Mouse (Mus musculus) urinary bladder, adult 2 months (tissue): ENCODE results near the gene Ggcx. TPM values are rescaled to one million over a fixed set of nuclear protein-coding genes. Genes with fewer than 3 reads are reported as not detected.

ENCODE experiments used
- DNase-seq: peaks from one replicate; pipeline ENCODE4 v3.0.0; 2022; ENCODE audit warnings: low spot score
- polyA plus RNA-seq: library from polyadenylated mRNA; depleted of rRNA; stranded (reverse); fragments of >200 nt; gene quantifications from 2 replicates; pipeline ENCODE4 v1.2.3, GENCODE M21; 2012; rRNA removed

Gene Ggcx
- 27.3 and 31.4 TPM in 2 replicates for polyA plus RNA-seq

DNA sequence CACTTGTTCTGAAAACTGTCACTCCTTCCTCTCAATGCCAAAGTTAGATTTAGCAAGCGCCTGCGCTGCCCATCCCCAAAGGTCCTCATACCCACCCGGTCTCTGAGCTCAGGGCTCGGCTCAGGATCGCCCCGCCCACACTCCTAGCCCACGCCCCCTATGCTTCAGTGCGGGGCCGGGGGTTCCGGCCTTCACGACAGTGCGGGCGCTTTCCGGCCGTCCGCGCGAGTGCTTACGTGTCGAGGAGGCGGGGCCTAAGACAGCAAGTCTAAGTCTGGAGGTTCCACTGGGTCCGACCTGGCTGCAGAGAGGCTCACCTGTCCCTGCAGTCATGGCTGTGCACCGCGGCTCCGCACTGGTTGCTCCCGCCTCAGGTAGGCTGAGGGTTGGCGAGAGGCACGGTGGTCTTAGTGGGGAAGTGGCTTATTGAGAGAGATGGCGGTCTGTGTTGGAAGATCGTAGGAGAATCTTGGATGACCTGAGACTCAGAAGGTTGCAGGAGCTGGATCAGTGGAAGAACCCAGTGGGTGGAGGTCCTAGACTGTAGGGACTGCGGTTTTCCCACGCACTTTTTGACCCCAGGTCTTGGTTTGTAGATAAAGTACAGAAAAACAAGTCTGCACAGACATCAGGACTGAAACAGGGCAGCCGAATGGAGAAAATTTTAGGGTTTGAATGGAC, at the start of gene Ggcx:
Gene Ggcx (plus strand): TSS at position 233 of the 681 bp plus-strand sequence.
- DNase-seq: peak; percentile 78

DNA sequence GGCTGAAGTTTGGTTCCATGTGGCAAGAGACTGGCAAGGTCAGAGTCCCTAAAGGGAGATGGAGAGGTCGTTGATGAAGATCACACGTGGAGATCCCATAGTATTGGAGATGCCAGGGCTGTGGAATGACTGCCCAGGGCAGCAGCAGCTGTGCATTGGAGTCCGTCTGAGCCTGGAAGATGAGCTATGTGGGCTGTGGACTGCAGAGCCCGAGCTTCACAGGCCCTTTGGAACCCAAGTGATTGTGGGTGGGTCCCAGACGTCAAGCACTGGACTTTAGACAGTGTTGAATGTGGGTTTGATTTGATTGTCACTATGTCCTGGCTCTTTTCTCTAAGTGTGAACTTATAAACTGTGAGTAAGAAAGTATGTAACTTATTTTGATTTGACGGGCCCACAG, 49.1 kb upstream of the Ggcx start:
- DNase-seq: no peak

DNA sequence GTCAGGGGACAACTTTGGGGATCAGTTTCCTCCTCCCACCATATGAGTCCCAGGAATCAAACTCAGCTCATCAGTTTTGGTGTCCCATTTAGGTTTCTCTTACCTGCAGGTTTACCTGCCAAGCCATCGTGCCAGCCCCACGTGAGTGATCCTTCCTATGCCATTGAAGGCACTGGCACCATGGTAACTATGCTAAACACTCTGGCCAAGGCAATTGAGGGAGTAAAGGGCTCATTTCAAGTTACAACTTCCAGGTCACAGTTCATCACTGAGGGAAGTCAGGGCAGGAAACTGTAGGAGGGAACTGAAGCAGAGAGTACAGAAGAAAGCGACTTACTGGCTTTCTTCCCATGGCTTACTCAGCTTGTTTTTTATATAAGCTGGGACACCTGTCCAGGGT, 47.8 kb upstream of the Ggcx start:
- no peak for DNase-seq

DNA sequence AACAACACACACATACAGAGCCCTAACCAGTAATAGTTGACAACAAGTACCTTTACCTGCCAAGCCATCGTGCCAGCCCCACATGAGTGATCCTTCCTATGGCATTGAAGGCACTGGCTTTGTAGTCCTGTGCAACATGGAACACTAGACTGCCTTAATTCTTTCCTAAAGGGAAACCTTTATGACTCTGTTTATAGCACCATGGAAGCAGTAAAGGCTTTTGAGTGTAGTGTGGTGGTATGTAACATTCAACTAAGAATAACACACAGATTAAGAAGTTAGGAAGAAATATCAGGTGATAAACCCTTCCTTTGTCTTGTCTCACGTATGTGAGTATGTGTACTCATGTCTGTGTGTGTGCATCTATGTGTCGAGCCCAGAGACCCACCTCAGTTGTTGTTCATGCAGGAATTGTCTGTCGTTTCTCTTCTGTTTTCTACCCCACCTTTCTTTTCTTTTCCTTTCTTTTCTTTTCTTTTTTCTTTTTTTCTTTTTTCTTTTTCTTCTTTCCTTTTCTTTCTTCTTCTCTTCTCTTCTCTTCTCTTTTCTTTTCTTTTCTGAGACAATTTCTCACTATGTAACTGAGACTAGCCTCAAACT, 47.2 kb upstream of the Ggcx start, which contains the start of gene Rnf181:
Gene Rnf181 (minus strand): TSS at position 113 of the 600 bp plus-strand sequence.
- no peak for DNase-seq

DNA sequence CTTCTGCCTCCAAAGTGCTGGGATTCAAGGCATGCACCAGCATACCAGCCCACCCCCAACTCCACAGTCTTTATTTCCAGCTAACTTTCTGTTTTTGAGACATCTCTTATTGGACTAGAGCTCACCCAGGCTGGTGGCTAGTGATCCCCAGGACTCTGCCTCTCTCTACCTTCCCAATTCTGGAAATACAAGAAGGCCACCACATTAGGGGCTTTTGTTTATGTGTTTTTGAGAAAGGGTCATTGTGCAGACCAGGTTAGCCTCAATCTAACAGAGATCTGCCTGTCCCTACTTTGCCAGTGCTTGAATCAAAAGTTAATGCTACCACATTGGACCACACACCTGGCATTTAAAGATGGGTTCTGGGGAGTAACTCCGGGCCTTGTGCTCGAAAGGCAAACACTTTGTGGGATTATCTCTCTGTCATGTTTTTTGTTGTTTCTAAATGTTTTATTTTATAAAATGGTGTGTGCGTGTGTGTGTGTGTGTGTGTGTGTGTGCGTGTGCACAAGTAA, 46.6 kb upstream of the Ggcx start:
- no peak for DNase-seq

- no peak for DNase-seq
These were observed 44.6 kb upstream of the Ggcx start for GRCm38 (mm10) chr6:72369557-72369956.

DNA sequence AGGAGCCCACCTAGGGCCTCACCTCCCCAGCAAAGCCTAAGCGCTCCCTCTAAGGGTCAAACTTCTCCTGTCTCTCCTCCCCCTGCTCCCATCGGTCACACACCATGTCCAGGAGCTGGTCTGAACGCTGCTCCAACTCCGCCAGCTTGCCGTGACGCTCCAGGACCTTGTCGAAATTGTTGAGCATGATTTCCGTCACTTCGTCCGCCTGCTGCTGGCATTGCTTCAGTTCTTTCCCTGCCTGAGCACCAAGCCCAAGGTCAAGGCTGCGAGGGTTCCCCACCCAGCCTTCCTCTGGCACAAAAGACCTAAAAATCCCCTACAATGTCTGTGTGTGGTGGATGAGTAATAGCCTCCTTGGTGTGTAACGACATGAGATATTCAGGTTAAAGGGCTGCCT, 44.0 kb upstream of the Ggcx start:
- no peak for DNase-seq

- no peak for DNase-seq
These were observed 43.0 kb upstream of the Ggcx start for GRCm38 (mm10) chr6:72371147-72371546.

- no peak for DNase-seq
These were observed 42.5 kb upstream of the Ggcx start for GRCm38 (mm10) chr6:72371571-72371970.

DNA sequence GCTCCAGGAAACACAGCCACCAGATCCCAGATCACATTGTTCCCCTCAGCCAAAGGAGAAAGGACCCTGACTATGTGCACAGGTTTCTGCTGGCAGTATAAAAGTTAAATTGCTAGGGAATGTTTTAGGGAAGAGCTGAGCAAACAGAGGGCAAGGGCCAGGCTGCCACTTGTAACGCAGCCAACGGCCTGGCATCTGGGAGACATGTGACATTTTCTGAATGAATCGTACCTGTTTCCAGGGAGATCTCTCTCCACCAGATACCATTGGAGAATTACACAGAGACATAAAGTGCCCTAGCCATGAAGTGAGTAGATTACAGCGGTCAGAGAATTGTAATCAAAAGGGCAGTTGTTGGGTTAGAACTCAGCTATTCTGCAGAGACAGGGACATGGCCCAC, 40.9 kb upstream of the Ggcx start:
- no peak for DNase-seq

DNA sequence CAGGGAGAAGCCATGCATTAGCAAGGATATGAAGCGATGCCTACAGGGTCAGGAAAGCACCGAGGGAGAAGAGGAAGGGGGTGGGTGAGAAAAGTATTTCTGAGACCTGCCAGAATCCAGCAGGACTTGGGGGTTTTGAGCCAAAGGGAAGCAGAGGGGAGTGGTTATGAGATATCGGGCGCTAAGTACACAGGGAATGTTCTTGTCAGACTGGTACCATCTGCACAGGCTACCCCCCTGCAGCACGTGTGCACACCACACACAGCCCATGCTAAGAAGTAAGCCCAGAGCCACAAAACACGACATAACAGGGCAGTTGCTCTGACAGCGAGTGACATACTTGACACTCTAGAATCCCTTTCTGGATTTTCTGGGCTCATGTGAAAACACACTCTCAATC, 39.9 kb upstream of the Ggcx start:
- DNase-seq: no peak

DNA sequence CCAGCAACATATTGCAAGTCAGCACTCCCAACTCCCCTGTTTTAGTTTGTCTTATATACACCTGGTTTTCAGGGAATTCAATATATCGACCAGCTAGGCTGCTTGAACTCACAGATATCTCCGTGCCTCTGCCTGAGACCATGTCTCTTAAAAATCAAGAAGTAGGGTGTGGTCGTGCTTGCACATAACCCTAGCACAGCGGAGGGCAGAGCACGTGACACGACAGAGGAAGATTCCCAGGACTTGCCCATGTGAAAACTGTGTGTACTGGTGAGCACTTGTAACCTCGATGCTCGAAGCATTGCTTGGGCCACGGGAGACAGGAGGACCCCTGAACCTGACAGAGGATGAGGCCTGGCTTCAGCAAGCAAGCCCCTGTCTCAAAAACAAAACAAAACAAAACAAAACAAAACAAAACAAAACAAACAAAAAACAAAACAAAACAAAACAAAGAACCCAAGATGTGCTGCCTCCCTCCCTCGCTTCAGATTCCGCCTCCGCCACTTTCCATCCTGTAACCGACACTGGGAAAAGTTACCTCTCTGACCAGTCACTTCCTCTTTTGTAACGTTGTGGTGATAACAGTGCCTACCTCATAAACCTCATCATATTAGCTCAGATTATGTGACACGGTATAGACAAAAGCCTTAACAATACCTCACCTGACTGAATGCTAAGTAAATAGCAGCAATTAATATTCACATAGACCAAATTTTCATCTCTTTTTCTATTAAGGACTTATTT, 39.1 kb upstream of the Ggcx start:
- DNase-seq: no peak

DNA sequence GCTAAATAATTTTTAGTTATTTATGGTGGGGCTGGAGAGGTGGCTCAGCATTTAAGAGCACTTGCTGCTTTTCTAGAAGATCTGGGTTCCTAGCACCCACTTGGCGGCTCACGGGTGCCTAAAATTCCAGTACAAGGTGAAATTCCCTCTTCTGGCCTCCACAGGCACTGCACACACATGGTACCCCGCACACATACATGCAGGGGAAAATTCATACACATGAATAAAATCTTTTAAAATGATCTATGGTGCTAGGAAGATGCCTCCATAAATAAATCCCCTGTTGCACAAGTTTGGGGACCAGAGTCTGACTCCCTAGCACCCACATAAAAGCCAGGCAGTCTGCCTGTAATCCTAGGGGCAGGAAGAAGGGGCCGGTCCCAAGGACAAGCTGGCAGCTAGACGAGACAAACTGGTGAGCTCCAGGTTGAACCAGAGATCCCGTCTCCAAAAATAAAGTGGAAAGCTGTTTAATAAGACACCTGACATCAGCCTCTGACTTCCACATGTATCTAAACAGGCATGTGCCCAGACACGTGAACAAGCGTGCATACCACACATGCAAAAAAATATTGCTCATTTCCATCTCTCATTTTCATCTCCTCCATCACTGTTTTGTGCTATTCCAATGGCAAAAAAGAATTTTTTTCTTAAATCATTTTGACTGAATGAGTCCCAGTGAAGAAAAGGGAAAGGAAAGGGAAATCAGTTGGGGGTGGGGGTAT, 35.4 kb upstream of the Ggcx start:
- no peak for DNase-seq

GRCm38 (mm10) chr6:72379377-72380130, 34.6 kb upstream of the Ggcx start:
- DNase-seq: no peak

DNA sequence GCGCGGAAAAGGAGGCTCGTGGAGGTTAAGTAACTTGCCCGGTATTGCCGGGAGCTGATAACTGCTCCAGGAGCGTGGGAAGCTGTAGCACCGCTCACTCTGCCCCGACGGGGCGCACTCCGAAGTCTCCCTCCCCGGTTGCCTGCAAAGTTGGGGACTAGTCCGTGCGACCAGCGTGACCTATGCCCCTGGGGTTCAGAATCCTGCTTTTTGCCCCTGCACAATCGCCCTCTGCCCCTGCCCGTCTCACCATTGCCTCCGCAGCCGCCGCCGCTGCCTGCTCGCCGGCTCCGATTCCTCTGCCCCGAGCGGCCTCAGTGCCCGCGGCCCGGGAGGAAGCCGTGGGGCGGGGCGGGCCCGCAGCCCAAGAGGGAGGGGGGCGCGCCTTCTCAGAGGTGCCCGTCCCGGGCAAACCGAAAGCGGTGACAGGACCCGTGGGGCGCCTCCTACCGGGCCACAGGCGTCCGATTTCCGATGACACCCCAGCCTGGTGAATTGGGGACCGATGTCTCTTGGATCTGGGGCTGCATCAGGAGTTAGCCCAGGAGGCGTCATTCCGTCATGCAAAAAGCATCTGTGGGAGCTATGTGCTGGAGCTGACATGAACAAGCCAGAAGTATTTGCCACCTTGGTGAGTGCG, 33.9 kb upstream of the Ggcx start, which contains the start of gene Vamp5:
Gene Vamp5 (minus strand): TSS at position 338 of the 640 bp plus-strand sequence.
- DNase-seq: peak; percentile 82

DNA sequence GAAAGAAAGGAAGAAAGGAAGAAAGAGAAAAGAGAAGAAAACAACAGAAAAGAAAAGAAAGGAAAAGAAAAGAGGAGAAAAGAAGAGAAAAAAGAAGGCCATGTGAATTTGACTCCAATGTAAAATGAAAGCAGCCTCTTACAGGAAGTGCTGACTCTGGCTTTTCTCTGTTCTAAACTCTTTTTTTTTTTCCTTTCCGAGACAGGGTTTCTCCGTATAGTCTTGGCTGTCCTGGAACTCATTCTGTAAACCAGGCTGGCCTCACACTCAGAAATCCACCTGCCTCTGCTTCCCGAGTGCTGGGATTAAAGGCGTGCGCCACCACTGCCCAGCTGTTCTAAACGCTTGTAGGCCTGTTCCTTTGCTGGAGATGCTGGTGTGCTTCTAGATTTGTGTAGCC, 31.6 kb upstream of the Ggcx start:
- DNase-seq: no peak

DNA sequence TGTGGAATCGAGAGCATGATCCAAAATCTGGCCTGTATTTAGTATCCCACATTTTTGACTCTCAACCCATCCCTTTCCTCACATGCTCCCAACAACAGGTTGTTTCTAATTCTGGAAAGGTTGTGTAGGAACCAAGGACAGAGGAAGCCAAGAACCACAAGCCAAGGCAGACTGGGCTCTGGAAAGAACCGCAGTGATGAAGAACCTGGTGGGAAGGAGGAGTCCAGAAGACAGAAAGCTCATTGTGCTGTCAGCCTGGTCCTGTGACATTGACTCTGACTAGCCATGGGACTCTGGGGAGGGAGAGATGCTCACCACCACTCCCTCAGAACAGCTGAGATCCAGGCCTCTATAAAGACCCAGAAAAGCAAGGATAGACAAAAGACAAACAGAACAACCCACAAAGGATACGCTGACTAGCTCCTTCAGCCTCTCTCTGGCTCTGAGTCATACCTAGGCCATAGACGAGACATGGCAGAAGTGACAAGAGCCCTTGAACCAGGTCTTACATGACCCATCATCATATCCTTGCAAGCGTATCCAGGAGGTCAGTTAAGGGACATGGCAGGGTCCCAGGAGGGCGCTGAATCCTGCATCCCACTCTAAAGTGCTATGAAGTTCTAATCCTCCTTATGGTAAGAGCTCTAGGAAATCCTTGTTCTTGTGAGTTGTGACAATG, 30.8 kb upstream of the Ggcx start:
- no peak for DNase-seq

DNA sequence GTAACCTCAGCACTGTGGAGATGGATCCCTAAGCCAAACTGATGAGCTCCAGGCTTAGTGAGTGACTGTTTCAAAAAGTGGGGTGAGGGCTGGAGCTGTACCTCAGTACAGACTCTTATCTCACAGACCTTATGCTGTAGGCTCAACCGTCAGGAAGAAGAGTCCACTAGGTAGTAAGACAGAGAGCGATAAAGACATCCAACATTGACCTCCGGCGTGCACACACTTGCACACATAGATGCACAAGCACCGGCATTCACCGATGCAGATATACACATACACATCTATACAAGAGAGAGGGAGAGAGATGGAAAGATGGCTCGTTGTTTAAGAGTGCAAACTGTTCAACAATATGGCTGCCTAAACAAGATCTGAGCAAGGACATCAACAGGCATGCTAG, 30.2 kb upstream of the Ggcx start:
- no peak for DNase-seq

GRCm38 (mm10) chr6:72385258-72385657, 28.9 kb upstream of the Ggcx start:
- DNase-seq: no peak

DNA sequence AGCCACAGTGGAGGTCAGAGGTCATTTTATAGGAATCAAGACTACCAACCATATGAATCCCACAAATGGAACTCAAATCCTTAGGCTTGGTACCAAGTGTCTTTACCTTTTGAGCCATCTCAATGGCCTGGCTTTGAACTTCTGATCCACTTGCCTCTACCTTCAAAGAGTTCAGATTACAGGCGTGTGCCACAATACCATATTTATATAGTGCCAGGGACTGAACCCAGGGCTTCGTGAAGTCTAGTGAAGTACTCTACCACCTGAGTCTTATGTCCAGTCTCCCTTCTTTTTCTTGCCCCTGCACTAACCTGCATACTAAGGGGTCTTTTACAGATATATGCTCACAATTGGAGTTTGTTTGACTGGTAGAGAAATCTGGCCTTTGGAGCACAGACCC, 27.5 kb upstream of the Ggcx start:
- no peak for DNase-seq
